ENCODE assay signal across 38 mouse cellular contexts in the genomic region with DNA sequence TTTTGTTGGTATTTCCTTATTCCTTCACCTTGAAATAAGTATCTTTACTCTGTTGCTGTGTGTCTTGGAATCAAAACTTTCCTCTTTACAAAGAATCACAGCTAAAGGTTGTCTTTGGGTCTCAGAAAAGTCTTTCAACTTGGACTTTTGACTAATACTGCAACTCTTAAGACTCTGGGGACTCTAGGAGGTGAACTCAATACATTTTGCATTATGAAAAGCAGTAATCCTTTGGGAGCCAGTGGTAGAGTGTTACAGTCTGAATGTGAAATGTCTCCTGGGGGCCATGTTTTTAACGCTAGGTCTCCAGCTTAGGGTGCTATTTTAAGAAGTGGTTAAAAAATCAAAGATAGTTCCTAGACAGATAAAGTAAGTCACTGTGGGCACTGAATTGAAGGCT. TPM values are rescaled to one million over a fixed set of nuclear protein-coding genes. Genes with fewer than 3 reads are reported as not detected.
"Had no signal": no experiment of that assay in that cellular context is flagged by ENCODE, and none has a peak within 500 bp of the region (broad histone marks: within the 10 kb centered on the region; RNA-seq: fewer than 3 reads in every experiment).

No protein-coding gene starts in this region.

- DNase-seq: cerebellum, adult 9-10 months; cerebellum, adult 9-11 months; cerebellum, postnatal 10 days; cerebellum, postnatal 14 days; cerebellum, postnatal 25 days; cerebellum, postnatal 36 days; embryo, embryonic 11 days; gastrocnemius, adult 2 months; gastrocnemius, postnatal 10 days; gastrocnemius, postnatal 14 days; gastrocnemius, postnatal 25 days; gastrocnemius, postnatal 36 days; heart, adult 18-20 months; heart, adult 2 months had no signal

- H3K9ac ChIP-seq: embryonic facial prominence, embryonic 12.5 days; embryonic facial prominence, embryonic 13.5 days; embryonic facial prominence, embryonic 15.5 days; forebrain, embryonic 12.5 days; forebrain, embryonic 13.5 days; forebrain, embryonic 15.5 days had no signal

- ATAC-seq: forebrain, embryonic 13.5 days; forebrain, embryonic 14.5 days; forebrain, embryonic 15.5 days; forebrain, embryonic 16.5 days had no signal

- H3K9me3 ChIP-seq: embryonic facial prominence, embryonic 10.5 days; embryonic facial prominence, embryonic 12.5 days; embryonic facial prominence, embryonic 13.5 days; embryonic facial prominence, embryonic 15.5 days; forebrain, embryonic 12.5 days; forebrain, embryonic 13.5 days; forebrain, embryonic 15.5 days; heart, embryonic 10.5 days had no signal

- H3K36me3 ChIP-seq: embryonic facial prominence, embryonic 10.5 days; embryonic facial prominence, embryonic 12.5 days; embryonic facial prominence, embryonic 13.5 days; embryonic facial prominence, embryonic 15.5 days; forebrain, embryonic 10.5 days; forebrain, embryonic 12.5 days; forebrain, embryonic 15.5 days; heart, embryonic 10.5 days had no signal

- H3K4me2 ChIP-seq: embryonic facial prominence, embryonic 12.5 days; embryonic facial prominence, embryonic 13.5 days; embryonic facial prominence, embryonic 15.5 days; forebrain, embryonic 12.5 days; forebrain, embryonic 13.5 days; forebrain, embryonic 15.5 days had no signal

- H3K4me3 ChIP-seq: embryonic facial prominence, embryonic 10.5 days; embryonic facial prominence, embryonic 12.5 days; embryonic facial prominence, embryonic 13.5 days; embryonic facial prominence, embryonic 15.5 days; erythroblast, embryonic 14.5 days; forebrain, embryonic 10.5 days; forebrain, embryonic 12.5 days; forebrain, embryonic 13.5 days; forebrain, embryonic 15.5 days; gastrocnemius, adult 2 months; heart, adult 2 months; heart, embryonic 10.5 days had no signal

- H3K4me1 ChIP-seq: embryonic facial prominence, embryonic 12.5 days; embryonic facial prominence, embryonic 13.5 days had no signal

- H3K27ac ChIP-seq: embryonic facial prominence, embryonic 10.5 days; embryonic facial prominence, embryonic 12.5 days; embryonic facial prominence, embryonic 13.5 days; embryonic facial prominence, embryonic 15.5 days; forebrain, embryonic 10.5 days; forebrain, embryonic 12.5 days; forebrain, embryonic 13.5 days; forebrain, embryonic 15.5 days; gastrocnemius, adult 2 months; heart, adult 2 months; heart, embryonic 10.5 days had no signal

RNA-seq across cellular contexts. Expression of gene Kcns3, which starts 4.3 kb away (rescaled TPM):
- total RNA-seq: common myeloid progenitor, adult 5-6 weeks; granulocyte monocyte progenitor cell, adult 5-6 weeks had no signal
- polyA plus RNA-seq: erythroblast, embryonic 14.5 days had no signal

RNA-seq across cellular contexts. Expression of gene Msgn1, which starts 53.6 kb away (rescaled TPM):
- total RNA-seq: common myeloid progenitor, adult 5-6 weeks; gastrocnemius, adult 18-20 months; gastrocnemius, adult 2 months; gastrocnemius, adult 8-10 months; gastrocnemius, postnatal 10 days; gastrocnemius, postnatal 14 days; gastrocnemius, postnatal 25 days; gastrocnemius, postnatal 36 days; gastrocnemius, postnatal 4 days; granulocyte monocyte progenitor cell, adult 5-6 weeks; heart, adult 18-20 months; heart, adult 2 months; heart, adult 8-10 months had no signal
- polyA plus RNA-seq: cortical plate, adult 2 months; embryonic facial prominence, embryonic 10.5 days; embryonic facial prominence, embryonic 11.5 days; embryonic facial prominence, embryonic 12.5 days; embryonic facial prominence, embryonic 13.5 days; embryonic facial prominence, embryonic 14.5 days; embryonic facial prominence, embryonic 15.5 days; erythroblast, embryonic 14.5 days; forebrain, embryonic 10.5 days; forebrain, embryonic 11.5 days; forebrain, embryonic 12.5 days; forebrain, embryonic 13.5 days; forebrain, embryonic 14.5 days; forebrain, embryonic 15.5 days; forebrain, embryonic 16.5 days; frontal cortex, adult 2 months; gonadal fat pad, adult 2 months; heart, adult 2 months; heart, embryonic 10.5 days had no signal
